Mouse (Mus musculus) adrenal gland, adult 18-20 months (tissue): Measurements from ENCODE around the gene Mov10l1. TPM values are rescaled to one million over a fixed set of nuclear protein-coding genes. Genes with fewer than 3 reads are reported as not detected.

Source experiments
- DNase-seq, 2 experiments: peaks; one replicate each; pipeline ENCODE4 v3.0.0; 2021 to 2022; ENCODE audit warnings: low spot score in 2 of 2
- long read RNA-seq, 2 experiments: library from polyadenylated mRNA; stranded (forward); transcript quantifications; one replicate each; pipeline ENCODE4 v2.0.0; 2021
- total RNA-seq, 2 experiments: library from RNA; stranded (reverse); gene quantifications; 1 replicate in 1 of 2; 2 replicates in 1 of 2; pipeline ENCODE4 v1.2.3; 2021

Gene Mov10l1
- total RNA-seq = not detected
- long read RNA-seq, experiment 1 = 0 reads
- long read RNA-seq, experiment 2 = 0 reads

- no peak for DNase-seq
Measured at GRCm38 (mm10) chr15:88982534-88983079, at the start of gene Mov10l1. Mov10l1 (plus strand) TSS chr15:88982909.

GRCm38 (mm10) chr15:88934141-88934540, 48.6 kb upstream of the Mov10l1 start:
- no peak for DNase-seq

GRCm38 (mm10) chr15:88936619-88937290, 46.0 kb upstream of the Mov10l1 start:
- no peak for DNase-seq

- no peak for DNase-seq
Measured at GRCm38 (mm10) chr15:88937291-88937650, 45.4 kb upstream of the Mov10l1 start.

GRCm38 (mm10) chr15:88942783-88943182, 39.9 kb upstream of the Mov10l1 start:
- DNase-seq = no peak

GRCm38 (mm10) chr15:88943896-88944551, 38.7 kb upstream of the Mov10l1 start:
- no peak for DNase-seq

GRCm38 (mm10) chr15:88946851-88947250, 35.9 kb upstream of the Mov10l1 start:
- no peak for DNase-seq

- no peak for DNase-seq
Measured at GRCm38 (mm10) chr15:88951246-88951645, 31.5 kb upstream of the Mov10l1 start.

- DNase-seq = no peak
Measured at GRCm38 (mm10) chr15:88954368-88955072, 28.2 kb upstream of the Mov10l1 start, which contains the start of gene Ttll8. Ttll8 (minus strand) TSS chr15:88954418.

- DNase-seq = no peak
Measured at GRCm38 (mm10) chr15:88955342-88955741, 27.4 kb upstream of the Mov10l1 start.

- no peak for DNase-seq
Measured at GRCm38 (mm10) chr15:88957522-88957921, 25.2 kb upstream of the Mov10l1 start.

GRCm38 (mm10) chr15:88964070-88964578, 18.6 kb upstream of the Mov10l1 start:
- no peak for DNase-seq

- no peak for DNase-seq
Measured at GRCm38 (mm10) chr15:88972300-88972699, 10.4 kb upstream of the Mov10l1 start.

GRCm38 (mm10) chr15:88978281-88979137, 4.2 kb upstream of the Mov10l1 start, which contains the start of gene Mlc1:
Mlc1 (minus strand) TSS chr15:88979007.
- DNase-seq = no peak

- DNase-seq = no peak
Measured at GRCm38 (mm10) chr15:88979138-88979446, 3.6 kb upstream of the Mov10l1 start.

GRCm38 (mm10) chr15:88989236-88989635, 6.5 kb downstream of the Mov10l1 start:
- no peak for DNase-seq

- no peak for DNase-seq
Measured at GRCm38 (mm10) chr15:88998636-88999035, 15.9 kb downstream of the Mov10l1 start.

GRCm38 (mm10) chr15:88999124-88999523, 16.4 kb downstream of the Mov10l1 start:
- no peak for DNase-seq

- no peak for DNase-seq
Measured at GRCm38 (mm10) chr15:89000367-89000766, 17.7 kb downstream of the Mov10l1 start.

GRCm38 (mm10) chr15:89001245-89001644, 18.5 kb downstream of the Mov10l1 start:
- DNase-seq = no peak

- no peak for DNase-seq
Measured at GRCm38 (mm10) chr15:89007002-89007401, 24.3 kb downstream of the Mov10l1 start.
